Mouse (Mus musculus) NIH3T3 (cell line): ENCODE measurements around the gene Ick.
"Not testable (repeated sequence)": the region's sequence is repeated elsewhere in the genome, so short reads cannot be mapped to it uniquely, and the experiment has no call there.

Source experiments
- DNase-seq: peaks from one replicate; pipeline ENCODE4 v3.0.0-alpha.2; 2012; ENCODE audit warnings: low read depth

Gene Ick

GRCm38 (mm10) chr9:78108796-78109239 lies at the start of gene Ick, which contains the start of gene Fbxo9:
Gene Ick (plus strand): TSS chr9:78109192.
Gene Fbxo9 (minus strand): TSS chr9:78109065.
- peak; percentile 94 for DNase-seq

- DNase-seq = no peak
Measured at GRCm38 (mm10) chr9:78059525-78060120, 49.4 kb upstream of the Ick start.

GRCm38 (mm10) chr9:78062392-78062791 lies 46.6 kb upstream of the Ick start:
- no peak for DNase-seq

DNA sequence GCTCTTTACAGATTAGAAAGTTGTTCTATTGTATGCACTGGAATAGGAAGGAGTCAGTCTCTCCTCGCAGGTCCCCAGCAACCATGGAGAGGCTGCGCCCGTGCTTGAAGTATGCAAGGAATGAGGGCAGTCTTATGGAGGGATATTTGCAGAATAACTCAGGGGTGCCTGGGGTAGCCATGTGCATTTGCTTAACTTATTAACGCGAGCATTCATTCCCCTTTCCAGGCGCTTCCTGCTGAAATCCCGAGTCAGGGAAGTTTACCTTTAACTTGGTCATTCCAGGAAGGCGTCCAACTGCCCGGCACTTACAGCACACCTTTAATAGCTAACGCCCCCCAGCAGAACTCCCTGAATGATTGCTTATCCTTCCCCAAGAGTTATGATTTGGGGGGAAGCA lies 44.9 kb upstream of the Ick start:
- peak; percentile 45 for DNase-seq

GRCm38 (mm10) chr9:78070496-78070895 lies 38.5 kb upstream of the Ick start:
- peak; percentile 12 for DNase-seq

- no peak for DNase-seq
Measured at GRCm38 (mm10) chr9:78071626-78072025, 37.4 kb upstream of the Ick start.

- not testable (repeated sequence) for DNase-seq
Measured at GRCm38 (mm10) chr9:78073291-78073690, 35.7 kb upstream of the Ick start.

DNA sequence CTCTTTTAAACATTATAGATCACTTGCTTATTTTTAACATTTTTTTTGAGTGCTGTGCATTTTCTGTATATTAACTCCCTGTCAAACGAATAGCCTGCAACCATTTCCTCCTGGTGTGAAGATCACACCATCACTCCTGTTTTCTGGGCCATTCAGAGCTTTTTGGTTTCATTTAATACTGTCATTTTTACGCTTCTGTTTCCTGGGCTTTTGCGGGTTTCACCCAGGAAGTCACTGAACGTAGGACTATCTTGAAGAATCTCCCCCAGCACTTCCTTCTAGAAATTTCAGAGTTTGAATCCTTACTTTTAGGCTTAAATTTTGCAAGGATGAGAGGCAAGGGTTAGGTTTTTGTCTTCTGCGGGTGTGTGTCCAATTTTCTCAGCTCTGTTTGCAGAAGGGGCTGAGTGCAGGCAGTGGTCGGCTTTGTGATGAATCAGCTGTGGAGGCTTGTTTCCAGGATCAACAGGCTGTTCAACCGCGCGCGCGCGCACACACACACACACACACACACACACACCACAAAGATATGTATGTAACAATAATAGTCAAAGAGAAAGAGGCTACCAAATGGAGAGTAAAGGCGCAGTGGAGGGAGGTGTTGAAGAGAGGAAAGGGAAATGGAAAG lies 35.2 kb upstream of the Ick start:
- DNase-seq = peak; percentile 22

DNA sequence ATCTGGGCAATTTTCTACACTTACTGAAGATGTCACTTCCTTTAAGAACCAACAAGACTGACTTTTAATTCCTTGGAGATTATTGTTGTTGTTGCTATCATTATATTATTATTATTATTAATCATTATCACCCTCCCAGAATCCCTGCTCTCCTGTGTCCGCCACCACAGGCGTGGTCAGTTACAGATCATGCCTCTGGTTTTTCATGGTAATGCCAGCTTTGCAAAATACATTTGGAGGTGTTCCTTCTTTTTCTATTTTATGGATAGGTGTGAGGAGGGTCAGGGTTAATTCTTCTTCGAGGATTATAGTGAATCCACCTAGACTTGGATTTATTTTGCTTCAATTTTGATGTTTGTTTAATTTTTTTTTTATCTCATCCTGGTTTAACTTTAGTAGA lies 33.7 kb upstream of the Ick start:
- no peak for DNase-seq

DNA sequence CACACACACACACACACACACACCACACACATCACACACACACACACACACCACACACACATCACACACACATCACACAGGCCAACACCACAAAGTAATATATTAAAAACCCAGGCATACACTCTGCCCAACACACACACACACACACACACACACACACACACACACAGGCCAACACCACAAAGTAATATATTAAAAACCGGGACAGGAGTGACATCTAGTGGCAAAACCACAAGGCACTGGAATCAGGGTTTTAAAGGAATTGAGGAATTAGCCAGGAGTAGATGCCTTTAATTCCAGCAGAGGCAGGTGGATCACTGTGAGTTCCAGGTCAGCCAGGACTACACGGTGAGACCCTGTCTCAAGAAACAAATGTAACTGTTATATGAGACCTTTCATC lies 30.8 kb upstream of the Ick start:
- DNase-seq = peak; percentile 64

DNA sequence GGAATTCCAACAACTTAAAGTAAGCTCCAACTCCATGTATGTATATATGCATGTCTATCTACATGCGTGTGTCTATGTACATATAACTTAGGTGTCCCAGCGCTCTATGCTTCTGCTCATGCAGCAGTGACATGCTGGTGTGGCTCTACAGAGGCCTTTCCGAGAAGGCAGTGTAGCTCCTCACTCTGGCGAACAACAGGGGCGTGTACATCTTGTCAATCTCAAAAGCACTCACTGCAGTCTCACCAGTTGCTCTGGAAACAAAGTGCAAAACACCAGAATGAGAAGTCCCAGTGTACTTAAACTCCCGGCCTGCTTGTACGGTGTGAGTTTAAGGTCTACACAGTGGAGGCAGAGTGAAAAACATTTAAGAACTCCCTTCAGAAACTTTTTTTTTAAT lies 27.2 kb upstream of the Ick start:
- no peak for DNase-seq

DNA sequence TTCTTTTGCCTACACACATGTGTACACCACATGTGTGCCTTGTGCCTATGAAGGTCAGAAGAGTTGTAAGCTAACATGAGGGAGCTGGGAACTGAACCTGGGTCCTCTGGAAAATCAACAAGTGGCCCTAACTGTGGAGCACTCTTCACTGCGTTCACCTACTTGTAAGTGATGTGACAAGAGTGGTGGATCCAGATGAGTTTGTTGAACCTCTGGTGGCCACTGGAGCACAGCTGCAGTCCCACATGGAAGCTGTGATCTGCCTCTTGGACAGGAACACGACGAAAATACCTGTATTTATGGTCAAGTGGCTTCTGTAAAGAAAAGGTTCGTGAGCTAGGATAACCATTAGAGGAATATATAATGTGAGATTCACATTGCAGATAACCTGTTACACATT lies 24.7 kb upstream of the Ick start:
- DNase-seq = no peak

DNA sequence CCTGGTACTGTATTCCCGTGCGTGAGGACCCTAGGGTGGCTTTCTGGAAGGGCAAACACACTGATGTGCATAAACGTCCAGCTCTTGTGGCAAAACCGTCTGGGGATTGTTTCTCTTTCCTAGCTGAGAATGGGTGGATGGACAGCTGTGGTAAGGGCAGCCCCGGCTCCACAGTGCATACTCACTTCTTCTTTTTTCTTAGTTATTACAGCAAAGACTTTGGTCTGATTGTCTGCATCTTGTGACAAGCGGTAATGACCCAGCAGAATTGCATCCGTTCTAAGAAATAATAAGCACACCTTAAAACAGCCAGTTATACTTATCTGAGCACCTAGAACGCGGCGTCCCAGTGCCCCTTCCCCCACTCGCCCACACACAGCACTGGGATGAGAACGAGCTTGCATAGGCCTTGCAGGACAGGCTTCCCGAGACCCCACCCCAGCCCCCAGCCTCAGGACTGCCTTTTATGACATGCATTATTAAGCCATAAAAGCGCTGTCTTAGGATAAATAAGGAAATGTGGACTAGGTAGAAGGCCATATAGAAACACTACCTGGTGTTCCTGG lies 23.2 kb upstream of the Ick start:
- DNase-seq = no peak

GRCm38 (mm10) chr9:78087751-78088150 lies 21.2 kb upstream of the Ick start:
- DNase-seq = no peak

DNA sequence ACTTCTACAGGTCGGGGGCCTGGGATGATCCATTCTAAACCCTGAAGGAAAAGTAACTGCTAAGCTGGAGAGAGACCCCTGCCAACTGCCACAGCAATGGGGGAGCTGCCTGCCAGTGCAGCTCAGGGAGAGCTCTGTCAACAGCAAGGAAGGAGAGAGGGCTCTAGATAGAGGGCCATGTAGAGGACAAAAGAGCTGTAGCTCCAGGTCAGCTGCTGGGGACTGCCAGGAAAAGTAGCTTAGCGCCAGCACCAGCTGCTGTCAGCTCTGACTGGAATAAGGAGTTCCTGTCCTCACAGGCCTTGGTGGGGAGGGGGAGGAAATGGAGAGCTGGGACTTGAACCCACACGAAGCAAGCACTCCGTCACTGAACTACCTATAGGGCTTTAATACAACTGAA lies 20.5 kb upstream of the Ick start:
- DNase-seq = no peak

DNA sequence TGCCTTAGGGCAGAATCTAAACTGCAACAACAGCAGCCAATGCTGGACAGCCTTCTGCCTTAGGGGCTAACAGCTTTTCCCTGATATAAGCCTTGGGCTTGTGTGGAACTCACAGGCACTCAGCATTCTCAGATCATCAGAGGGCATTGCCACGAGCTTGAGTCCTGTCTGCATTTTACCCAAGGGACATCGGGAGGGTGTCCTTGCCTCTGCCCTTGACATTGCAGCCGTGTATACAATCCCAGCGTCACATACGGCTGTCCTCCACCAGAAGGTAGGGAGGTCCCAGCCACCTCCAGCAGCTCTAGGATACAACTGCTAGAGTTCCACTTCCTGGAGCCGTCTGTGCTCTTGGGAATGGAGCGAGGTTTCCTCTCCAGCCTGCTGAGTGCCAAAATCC lies 20.0 kb upstream of the Ick start:
- DNase-seq = no peak

DNA sequence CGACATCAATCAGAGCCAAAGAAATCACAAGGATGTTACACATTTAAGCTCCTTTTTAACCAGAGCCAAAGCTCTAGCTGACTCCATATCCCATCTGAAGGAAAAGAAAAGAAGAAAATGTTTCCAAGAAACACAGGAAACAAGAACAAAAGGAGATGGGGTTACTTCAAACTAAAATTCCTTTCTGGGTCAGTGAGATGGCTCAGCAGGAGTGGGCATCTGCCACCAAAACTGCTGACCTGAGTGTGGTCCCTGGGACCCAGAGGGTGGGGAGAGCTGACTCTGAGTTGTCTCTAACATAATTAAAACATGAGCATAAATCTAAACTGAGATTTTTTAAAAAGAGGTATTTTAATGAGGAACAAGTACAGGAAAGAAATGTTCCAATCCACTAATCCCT lies 19.1 kb upstream of the Ick start:
- DNase-seq = no peak

DNA sequence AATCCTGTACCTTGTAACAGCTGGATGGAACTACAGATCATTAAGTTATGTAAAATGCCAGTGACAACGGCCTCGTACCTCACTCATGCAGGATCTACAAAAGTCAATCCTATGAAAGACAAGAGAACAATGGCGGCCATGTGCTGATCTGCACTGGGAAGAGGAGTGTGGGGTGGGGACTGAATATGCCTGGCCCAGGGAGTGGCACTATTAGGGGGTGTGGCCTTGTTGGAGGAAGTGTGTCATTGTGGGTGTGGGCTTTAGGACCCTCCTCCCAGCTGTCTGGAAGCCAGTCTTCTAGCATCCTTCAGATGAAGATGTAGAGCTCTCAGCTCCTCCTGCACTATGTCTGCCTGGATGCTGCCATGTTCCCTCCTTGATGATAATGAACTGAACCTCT lies 18.4 kb upstream of the Ick start:
- DNase-seq = no peak

- no peak for DNase-seq
Measured at GRCm38 (mm10) chr9:78095686-78096085, 13.3 kb upstream of the Ick start.

GRCm38 (mm10) chr9:78096376-78096775 lies 12.6 kb upstream of the Ick start:
- DNase-seq = peak; percentile 20

DNA sequence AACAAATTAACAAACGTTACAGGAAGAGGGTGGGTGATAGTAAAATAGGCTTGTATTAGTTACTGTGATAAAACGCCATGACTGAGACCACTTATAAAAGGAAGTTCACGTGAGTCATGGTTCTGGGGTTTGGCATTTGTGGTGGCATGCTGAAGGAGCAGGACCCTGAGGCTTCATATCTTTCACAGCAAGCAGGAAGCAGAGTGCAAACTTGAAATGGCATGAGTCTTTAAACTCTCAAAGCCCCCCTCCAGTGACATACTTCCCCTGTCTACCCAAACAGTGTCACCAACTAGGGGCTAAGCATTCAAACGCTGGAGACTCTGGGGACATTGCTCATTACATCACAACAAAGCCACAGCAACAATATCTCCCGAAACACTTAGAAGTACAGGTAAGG lies 8.0 kb upstream of the Ick start:
- DNase-seq = no peak

DNA sequence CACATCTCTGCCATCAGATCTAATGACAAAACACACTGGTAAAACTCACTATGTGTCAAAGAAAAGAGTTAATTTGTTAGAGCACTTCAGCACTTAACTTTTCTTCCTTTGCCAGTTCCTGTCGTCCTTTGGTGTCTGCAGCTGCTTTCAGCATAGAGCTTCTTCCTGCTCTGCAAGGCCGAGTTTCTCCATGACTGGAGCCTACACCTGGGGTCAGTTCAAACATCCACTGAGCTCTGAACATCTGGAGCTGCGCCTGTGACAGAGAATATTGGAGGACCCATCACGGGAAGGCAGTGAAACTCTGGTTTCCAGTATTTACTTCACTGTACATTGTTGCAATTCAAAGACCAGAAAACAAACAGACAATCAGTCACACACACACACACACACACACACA lies 7.6 kb upstream of the Ick start:
- no peak for DNase-seq

DNA sequence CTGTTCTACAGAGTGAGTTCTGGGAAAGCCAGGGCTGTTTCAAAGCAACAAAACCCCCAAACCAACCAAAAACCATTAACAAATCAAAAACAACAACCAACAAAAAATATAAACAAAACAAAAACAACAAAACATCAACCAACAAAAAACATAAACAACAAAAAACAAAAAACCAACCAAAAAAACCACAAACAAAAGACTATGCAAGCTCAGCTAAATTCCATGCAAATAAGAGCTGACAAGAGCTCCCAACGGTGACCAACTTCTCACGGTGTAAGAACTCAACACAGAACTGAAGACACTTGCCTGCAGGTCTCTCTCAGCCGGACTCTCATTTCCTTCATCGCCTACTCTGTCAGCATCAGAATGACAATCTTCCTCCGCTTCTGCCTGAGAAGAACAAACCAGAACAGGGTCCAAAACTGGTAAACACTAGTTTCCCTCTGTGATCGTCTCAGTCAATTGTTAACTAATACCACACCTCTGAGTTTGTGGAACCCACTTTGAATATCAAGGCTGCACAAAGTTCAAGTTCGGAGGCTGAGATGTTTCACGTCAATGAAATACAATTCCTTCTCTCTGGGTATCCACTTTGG lies 4.9 kb upstream of the Ick start:
- DNase-seq = no peak
